Mouse (Mus musculus): ENCODE results near the gene Gm5741. TPM values are rescaled to one million over a fixed set of nuclear protein-coding genes. Genes with fewer than 3 reads are reported as not detected.

Gm5741 gene
- polyA plus RNA-seq, 1 experiment, result not detected

DNA sequence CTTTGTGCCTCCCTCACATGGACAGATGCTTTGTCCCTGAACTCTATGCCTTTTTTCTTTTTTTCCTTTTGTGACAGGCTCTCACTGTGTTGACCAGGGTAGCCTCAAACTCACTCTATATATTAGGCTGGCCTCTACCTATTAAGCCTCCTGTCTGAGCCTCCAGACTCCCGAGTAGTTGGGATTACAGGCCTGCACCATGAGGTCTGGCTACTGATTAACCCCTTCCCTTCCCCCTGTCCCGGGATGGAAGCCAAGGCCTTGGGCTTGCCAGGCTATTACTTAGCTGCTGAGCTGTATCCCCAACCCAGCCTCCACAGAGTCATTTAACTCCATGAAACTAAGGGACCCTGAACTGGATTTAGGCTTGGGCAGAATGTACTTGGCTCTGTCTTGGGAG lies 2.6 kb downstream of the Gm5741 start:
- TF ChIP-seq CTCF (IDR thresholded peaks at IDR 0.05; ENCODE audit: control insufficient read depth, insufficient read depth, insufficient read length) (no peak), USF1 (IDR thresholded peaks at IDR 0.05; ENCODE audit: low read depth) (no peak), FOSL1 (IDR thresholded peaks at IDR 0.05; ENCODE audit: insufficient read depth, low read length, poor library complexity, severe bottlenecking) (no peak), CEBPB (IDR thresholded peaks at IDR 0.05; ENCODE audit: low read depth) (no peak), MYOD1 (IDR thresholded peaks at IDR 0.05; ENCODE audit: control insufficient read depth, insufficient read length, low read depth) (no peak)
- no peak overlapping the region for H3K4me3 ChIP-seq (ENCODE audit: insufficient read depth, poor library complexity, severe bottlenecking)
- peaks cover 21% of the 10 kb centered on the region for H3K79me2 ChIP-seq (ENCODE audit: control insufficient read depth, insufficient read depth)
- no peak overlapping the region for H3ac ChIP-seq (ENCODE audit: control insufficient read depth, insufficient read length, low read depth)
- peaks cover 3% of the 10 kb centered on the region for H3K36me3 ChIP-seq (ENCODE audit: control insufficient read depth, insufficient read depth)
- H3K27me3 ChIP-seq (ENCODE audit: control insufficient read depth, insufficient read depth, insufficient read length), result no peaks in the 10 kb centered on the region
- H3K79me3 ChIP-seq (ENCODE audit: low read depth), result peaks cover 7% of the 10 kb centered on the region

DNA sequence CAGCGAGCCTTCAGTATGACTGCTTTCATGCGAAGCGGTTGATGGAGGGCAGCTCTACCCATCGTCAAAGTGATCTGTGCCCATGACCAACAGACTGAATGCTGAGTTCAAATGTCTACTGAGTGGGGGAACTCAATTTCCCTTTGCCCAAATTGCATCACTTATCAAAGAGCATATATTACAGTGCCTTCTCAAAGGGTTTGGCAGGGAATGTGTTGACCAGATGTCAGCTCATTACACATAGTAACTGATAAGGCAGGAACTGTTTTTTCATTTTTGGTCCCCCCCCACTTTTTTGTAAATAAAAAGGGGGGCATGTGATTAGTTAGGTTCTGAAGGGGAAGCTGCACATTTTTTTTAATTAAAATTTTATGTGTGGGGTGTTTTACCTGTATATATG lies 5.2 kb downstream of the Gm5741 start:
- Histone ChIP-seq H3K36me3 (ENCODE audit: control insufficient read depth, insufficient read depth) (no peaks in the 10 kb centered on the region), H3ac (ENCODE audit: control insufficient read depth, insufficient read length, low read depth) (no peak overlapping the region), H3K27me3 (ENCODE audit: control insufficient read depth, insufficient read depth, insufficient read length) (no peaks in the 10 kb centered on the region), H3K79me3 (ENCODE audit: low read depth) (peaks cover 7% of the 10 kb centered on the region), H3K79me2 (ENCODE audit: control insufficient read depth, insufficient read depth) (peaks cover 22% of the 10 kb centered on the region), H3K4me3 (ENCODE audit: insufficient read depth, poor library complexity, severe bottlenecking) (no peak overlapping the region)
- TF ChIP-seq CEBPB (IDR thresholded peaks at IDR 0.05; ENCODE audit: low read depth) (no peak), FOSL1 (IDR thresholded peaks at IDR 0.05; ENCODE audit: insufficient read depth, low read length, poor library complexity, severe bottlenecking) (no peak), CTCF (IDR thresholded peaks at IDR 0.05; ENCODE audit: control insufficient read depth, insufficient read depth, insufficient read length) (no peak), USF1 (IDR thresholded peaks at IDR 0.05; ENCODE audit: low read depth) (no peak), MAX (IDR thresholded peaks at IDR 0.05) (no peak), MYOG (IDR thresholded peaks at IDR 0.05; ENCODE audit: control insufficient read depth, extremely low read depth, insufficient read length) (no peak), MYOD1 (IDR thresholded peaks at IDR 0.05; ENCODE audit: control insufficient read depth, insufficient read length, low read depth) (no peak)

DNA sequence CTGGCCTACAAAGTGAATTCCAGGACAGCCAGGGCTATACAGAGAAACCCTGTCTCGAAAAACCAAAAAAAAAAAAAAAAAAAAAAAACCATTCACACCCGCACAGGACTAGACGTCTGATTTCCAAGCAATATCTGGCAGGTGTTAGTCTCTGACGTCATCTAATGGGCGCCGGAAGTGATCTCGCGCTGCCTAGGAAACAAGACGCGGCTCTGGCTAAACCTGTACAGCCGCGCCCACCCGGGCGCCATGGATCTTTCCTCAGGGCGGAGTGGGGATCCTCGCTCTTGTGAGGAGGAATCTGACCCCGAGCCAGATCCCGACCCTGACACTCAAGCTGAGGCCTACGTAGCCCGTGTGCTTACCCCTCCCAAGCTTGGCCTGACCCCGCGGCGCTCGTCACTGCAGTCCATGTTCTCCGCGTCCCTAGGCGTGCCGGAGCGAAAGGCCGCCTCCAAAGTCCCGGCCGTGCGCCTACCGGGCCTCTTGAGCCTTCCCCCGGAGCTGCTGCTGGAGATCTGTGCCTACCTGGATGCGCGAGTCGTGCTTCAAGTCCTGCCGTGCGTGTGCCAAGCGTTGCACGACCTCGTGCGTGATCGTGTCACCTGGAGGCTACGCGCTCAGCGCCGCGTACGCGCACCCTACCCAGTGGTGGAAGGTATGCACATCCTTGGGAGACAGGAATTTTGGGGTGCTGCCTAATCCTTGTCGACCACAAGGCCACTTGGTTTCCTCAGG lies 7.7 kb downstream of the Gm5741 start, which contains the start of gene Fbxw9:
Fbxw9 (plus strand) TSS at position 177 of the 738 bp plus-strand sequence.
- Histone ChIP-seq H3ac (ENCODE audit: control insufficient read depth, insufficient read length, low read depth) (peak within 1 kb of the TSS; percentile 50), H3K79me2 (ENCODE audit: control insufficient read depth, insufficient read depth) (peaks cover 22% of the 10 kb centered on the region), H3K4me3 (ENCODE audit: insufficient read depth, poor library complexity, severe bottlenecking) (peak within 1 kb of the TSS; percentile 83), H3K36me3 (ENCODE audit: control insufficient read depth, insufficient read depth) (peaks cover 20% of the 10 kb centered on the region), H3K27me3 (ENCODE audit: control insufficient read depth, insufficient read depth, insufficient read length) (no peaks in the 10 kb centered on the region), H3K79me3 (ENCODE audit: low read depth) (peaks cover 7% of the 10 kb centered on the region)
- TF ChIP-seq CTCF (IDR thresholded peaks at IDR 0.05; ENCODE audit: control insufficient read depth, insufficient read depth, insufficient read length) (no peak), FOSL1 (IDR thresholded peaks at IDR 0.05; ENCODE audit: insufficient read depth, low read length, poor library complexity, severe bottlenecking) (no peak), MYOG (IDR thresholded peaks at IDR 0.05; ENCODE audit: control insufficient read depth, extremely low read depth, insufficient read length) (no peak), USF1 (IDR thresholded peaks at IDR 0.05; ENCODE audit: low read depth) (no peak), CEBPB (IDR thresholded peaks at IDR 0.05; ENCODE audit: low read depth) (no peak), MAX (IDR thresholded peaks at IDR 0.05) (no peak)

DNA sequence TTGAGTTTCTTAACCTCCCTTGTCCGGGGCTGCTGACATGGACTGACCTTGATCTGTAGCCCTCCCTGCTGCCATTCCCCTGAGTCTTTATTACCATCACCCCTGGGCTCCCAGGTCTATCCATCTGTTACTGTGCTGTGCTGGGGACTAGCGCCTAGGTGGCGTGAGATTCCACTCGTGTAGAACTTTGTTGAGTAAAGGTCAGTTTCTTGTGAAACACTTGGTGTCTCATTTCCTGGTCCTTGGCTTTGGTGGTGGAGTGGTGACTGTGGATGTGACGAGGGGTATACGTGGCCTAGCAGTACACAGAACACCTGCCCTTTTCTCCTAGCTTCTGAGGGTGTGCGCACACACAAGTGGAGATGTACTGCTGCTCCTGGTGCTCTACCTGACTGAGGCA lies 10.4 kb downstream of the Gm5741 start:
- peaks cover 3% of the 10 kb centered on the region for H3K79me3 ChIP-seq (ENCODE audit: low read depth)
- H3K79me2 ChIP-seq (ENCODE audit: control insufficient read depth, insufficient read depth), result peaks cover 20% of the 10 kb centered on the region
- H3ac ChIP-seq (ENCODE audit: control insufficient read depth, insufficient read length, low read depth), result no peak overlapping the region
- no peak overlapping the region for H3K4me3 ChIP-seq (ENCODE audit: insufficient read depth, poor library complexity, severe bottlenecking)
- H3K27me3 ChIP-seq (ENCODE audit: control insufficient read depth, insufficient read depth, insufficient read length), result no peaks in the 10 kb centered on the region
- no peak for TF ChIP-seq CEBPB (IDR thresholded peaks at IDR 0.05; ENCODE audit: low read depth)
- no peak for TF ChIP-seq USF1 (IDR thresholded peaks at IDR 0.05; ENCODE audit: low read depth)
- TF ChIP-seq FOSL1 (IDR thresholded peaks at IDR 0.05; ENCODE audit: insufficient read depth, low read length, poor library complexity, severe bottlenecking), result no peak
- no peak for TF ChIP-seq MYOD1 (IDR thresholded peaks at IDR 0.05; ENCODE audit: control insufficient read depth, insufficient read length, low read depth)
- TF ChIP-seq MAX (IDR thresholded peaks at IDR 0.05), result no peak
- H3K36me3 ChIP-seq (ENCODE audit: control insufficient read depth, insufficient read depth), result peaks cover 44% of the 10 kb centered on the region

DNA sequence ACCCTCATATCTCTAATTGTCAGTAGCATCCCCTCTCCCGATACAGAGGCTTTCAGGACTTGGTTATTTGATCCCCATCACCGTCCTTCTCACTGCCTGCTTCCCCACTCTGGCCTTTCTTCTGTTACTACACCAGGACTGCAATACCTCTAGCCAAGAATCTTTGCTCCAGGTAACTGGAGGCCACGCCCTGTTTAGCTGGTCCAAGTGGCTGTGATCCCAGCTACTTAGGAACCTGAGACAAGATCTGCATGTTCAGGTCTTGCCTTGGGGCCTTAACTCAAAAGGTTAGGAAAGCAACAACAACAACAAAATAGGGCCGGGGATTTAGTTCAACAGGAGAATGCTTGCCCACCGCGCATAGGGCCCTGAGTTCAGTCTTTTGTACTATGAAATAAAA lies 24.2 kb downstream of the Gm5741 start:
- Histone ChIP-seq H3K79me2 (ENCODE audit: control insufficient read depth, insufficient read depth) (peaks cover 87% of the 10 kb centered on the region), H3ac (ENCODE audit: control insufficient read depth, insufficient read length, low read depth) (no peak overlapping the region), H3K36me3 (ENCODE audit: control insufficient read depth, insufficient read depth) (peaks cover 80% of the 10 kb centered on the region), H3K27me3 (ENCODE audit: control insufficient read depth, insufficient read depth, insufficient read length) (no peaks in the 10 kb centered on the region), H3K4me3 (ENCODE audit: insufficient read depth, poor library complexity, severe bottlenecking) (no peak overlapping the region), H3K79me3 (ENCODE audit: low read depth) (peaks cover 44% of the 10 kb centered on the region)
- TF ChIP-seq FOSL1 (IDR thresholded peaks at IDR 0.05; ENCODE audit: insufficient read depth, low read length, poor library complexity, severe bottlenecking) (no peak), CTCF (IDR thresholded peaks at IDR 0.05; ENCODE audit: control insufficient read depth, insufficient read depth, insufficient read length) (no peak), USF1 (IDR thresholded peaks at IDR 0.05; ENCODE audit: low read depth) (no peak), MYOG (IDR thresholded peaks at IDR 0.05; ENCODE audit: control insufficient read depth, extremely low read depth, insufficient read length) (no peak), MYOD1 (IDR thresholded peaks at IDR 0.05; ENCODE audit: control insufficient read depth, insufficient read length, low read depth) (no peak), MAX (IDR thresholded peaks at IDR 0.05) (no peak), CEBPB (IDR thresholded peaks at IDR 0.05; ENCODE audit: low read depth) (no peak)

All from C2C12 (cell line).